9 mouse cellular contexts compared by ENCODE assay signal in genomic region chr3:108855371-108855770, GRCm38 (mm10). TPM values are rescaled to one million over a fixed set of nuclear protein-coding genes. Genes with fewer than 3 reads are reported as not detected.
DNase-seq lines count a peak whose midpoint lies in the region; ATAC-seq and TF ChIP-seq lines count a peak whose summit lies in the region.
"Had no signal": no experiment of that assay in that cellular context is flagged by ENCODE, and none has a peak within 500 bp of the region (broad histone marks: within the 10 kb centered on the region; RNA-seq: fewer than 3 reads in every experiment).

No protein-coding gene starts in this region.

- no peaks in the 10 kb centered on the region for H3K9me3 ChIP-seq in hindbrain, embryonic 13.5 days

- no peaks in the 10 kb centered on the region for H3K27me3 ChIP-seq in hindbrain, embryonic 13.5 days

- H3K9ac ChIP-seq in hindbrain, embryonic 13.5 days, result 0 out of 2 replicates have a peak overlapping the region, but pooled peaks have one; percentile 26

- intact Hi-C loops in gastrocnemius, adult 2 months (cut with DNase I), result loop anchor here (5.0 kb wide), 1 partner anchor 207 kb away; no protein-coding TSS in a partner anchor

- no peak for TF ChIP-seq CTCF in gastrocnemius, adult 2 months (IDR thresholded peaks at IDR 0.05)

- ATAC-seq in hindbrain, embryonic 13.5 days (ENCODE audit: low FRiP score), result peak; percentile 22; the same call in 1 of the 2 replicates

- H3K36me3 ChIP-seq in hindbrain, embryonic 13.5 days, result no peaks in the 10 kb centered on the region

- peak overlapping the region; percentile 3; the same call in 1 of the 2 replicates for H3K4me2 ChIP-seq in hindbrain, embryonic 13.5 days

- peaks cover 39% of the 10 kb centered on the region for H3K4me1 ChIP-seq in hindbrain, embryonic 13.5 days (replicated peaks)

- peak overlapping the region; percentile 44 for H3K27ac ChIP-seq in gastrocnemius, adult 2 months
- peak overlapping the region; percentile 71 for H3K27ac ChIP-seq in hindbrain, embryonic 13.5 days
- H3K27ac ChIP-seq: kidney, postnatal 0 days had no signal

- no peak overlapping the region for H3K4me3 ChIP-seq in gastrocnemius, adult 2 months
- no peak overlapping the region for H3K4me3 ChIP-seq in hindbrain, embryonic 13.5 days

- DNase-seq in embryo, embryonic 10 days (ENCODE audit: low spot score), result peak; percentile 31
- DNase-seq in embryo, embryonic 9.5 days (ENCODE audit: extremely low spot score), result no peak
- peak; percentile 63 for DNase-seq in adrenal gland, postnatal 10 days
- peak; percentile 64 for DNase-seq in gastrocnemius, adult 2 months
- DNase-seq in lung, adult 18-20 months, result peak; percentile 67 to 72
- DNase-seq in right cerebral cortex, adult 2 months (ENCODE audit: low spot score in 2 of 2), result peak; percentile 86 to 88
- DNase-seq in cerebellum, adult 9-11 months, result no peak

- 44% methylated on average over 12 of the region's 12 CpGs for WGBS in hindbrain, embryonic 13.5 days

RNA-seq across cellular contexts. Expression of gene Stxbp3, which starts 15.0 kb away (rescaled TPM):
- total RNA-seq in adrenal gland, postnatal 10 days (2021), result 10 to 100 TPM; 40.2 to 46.6 TPM
- total RNA-seq in gastrocnemius, adult 2 months (2021), result 10 to 100 TPM; 30.5 to 40.4 TPM
- 15.5 and 16.7 TPM in 2 replicates for polyA plus RNA-seq in hindbrain, embryonic 13.5 days (2015; fragmentation: Nextera tagmentation; extraction: Ambion mirVana)

RNA-seq across cellular contexts. Expression of gene Fndc7, which starts 34.4 kb away (rescaled TPM):
- 1 to 10 TPM in 1 of 2 experiments, under 1 TPM in 1; 0.39 to 1.4 TPM for total RNA-seq in adrenal gland, postnatal 10 days (2021)
- under 1 TPM in 1 of 2 experiments, not detected in 1; 0.06 TPM for total RNA-seq in gastrocnemius, adult 2 months (2021)
- polyA plus RNA-seq in hindbrain, embryonic 13.5 days (2015; fragmentation: Nextera tagmentation; extraction: Ambion mirVana), result 0.09 TPM in 1 of 2 replicates, not detected in the other
- polyA plus RNA-seq: kidney, postnatal 0 days had no signal

RNA-seq across cellular contexts. Expression of gene Prpf38b, which starts 56.2 kb away (rescaled TPM):
- 10 to 100 TPM; 52.8 to 65.7 TPM for total RNA-seq in adrenal gland, postnatal 10 days (2021)
- 10 to 100 TPM; 17.6 to 18.7 TPM for total RNA-seq in gastrocnemius, adult 2 months (2021)
- polyA plus RNA-seq in hindbrain, embryonic 13.5 days (2015; fragmentation: Nextera tagmentation; extraction: Ambion mirVana), result 67.6 and 70.4 TPM in 2 replicates

Comparison
In these comparisons a context has a peak if more than half of its experiments do, and no peak if none do; other contexts are left out.
1. DNase-seq: peak in embryo, embryonic 10 days (single experiment), adrenal gland, postnatal 10 days (single experiment), gastrocnemius, adult 2 months (single experiment), lung, adult 18-20 months (2 of 2) and right cerebral cortex, adult 2 months (2 of 2); none in embryo, embryonic 9.5 days (single experiment) and cerebellum, adult 9-11 months (single experiment).